Mouse (Mus musculus) ES-E14 (cell line): ENCODE measurements around the gene Pafah1b2.

Experiments used
- CHD2 ChIP-seq: IDR thresholded peaks from 2 replicates; pipeline ENCODE4 v1.6.1; 2014; ENCODE audit warnings: mild to moderate bottlenecking, low read depth, low read length, inconsistent platforms
- HCFC1 ChIP-seq: IDR thresholded peaks from 2 replicates; pipeline ENCODE4 v1.6.1; 2012; ENCODE audit warnings: low read length, inconsistent platforms, borderline replicate concordance; ENCODE audit not compliant: insufficient read depth
- MAFK ChIP-seq: IDR thresholded peaks from 2 replicates; pipeline ENCODE4 v1.6.1; 2014; ENCODE audit warnings: mild to moderate bottlenecking, low read depth, low read length, inconsistent platforms; ENCODE audit not compliant: insufficient read depth
- ZNF384 ChIP-seq: IDR thresholded peaks from 2 replicates; pipeline ENCODE4 v1.6.1; 2012; ENCODE audit warnings: low read depth, low read length, inconsistent platforms

- TF ChIP-seq MAFK (no peak), ZNF384 (no peak), CHD2 (no peak), HCFC1 (no peak)
Measured at GRCm38 (mm10) chr9:45932571-45933415, 79.7 kb downstream of the Pafah1b2 start.
